In the genomic region with DNA sequence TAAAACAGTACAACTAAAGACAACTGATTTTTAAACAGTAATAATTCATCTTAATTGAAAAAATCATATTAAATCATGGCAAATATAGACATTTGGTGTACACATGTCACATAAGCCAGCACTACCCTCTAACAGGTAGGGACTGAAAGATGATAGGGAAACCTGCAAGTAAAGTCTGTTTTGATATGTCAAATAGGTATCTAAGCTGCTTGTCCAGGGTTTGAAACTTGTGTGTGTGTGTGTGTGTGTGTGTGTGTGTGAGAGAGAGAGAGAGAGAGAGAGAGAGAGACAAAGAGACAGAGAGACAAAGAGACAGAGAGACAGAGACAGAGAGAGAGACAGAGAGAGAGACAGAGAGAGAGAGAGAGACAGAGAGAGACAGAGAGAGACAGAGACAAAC, we compare ENCODE assay signal across 8 mouse cellular contexts. TPM values are rescaled to one million over a fixed set of nuclear protein-coding genes. Genes with fewer than 3 reads are reported as not detected.
DNase-seq lines count a peak whose midpoint lies in the region; ATAC-seq and TF ChIP-seq lines count a peak whose summit lies in the region.
"Not testable (repeated sequence)": the region's sequence is repeated elsewhere in the genome, so short reads cannot be mapped to it uniquely, and the experiment has no call there.
"Had no signal": no experiment of that assay in that cellular context is flagged by ENCODE, and none has a peak within 500 bp of the region (broad histone marks: within the 10 kb centered on the region; RNA-seq: fewer than 3 reads in every experiment).

No protein-coding gene starts in this region.

- not testable (repeated sequence) for TF ChIP-seq CTCF in bone marrow macrophage, adult 2 months (IDR thresholded peaks at IDR 0.05; ENCODE audit: low read depth, low read length); lung, embryonic 14.5 days (IDR thresholded peaks at IDR 0.05; ENCODE audit: low read depth); midbrain, postnatal 0 days (IDR thresholded peaks at IDR 0.05)

- H3K4me3 ChIP-seq in bone marrow macrophage, adult 2 months (ENCODE audit: insufficient read depth, low read length), result peak overlapping the region; percentile 67
- H3K4me3 ChIP-seq in forebrain, embryonic 10.5 days, result peak overlapping the region; percentile 70
- peak overlapping the region; percentile 70 for H3K4me3 ChIP-seq in heart, embryonic 13.5 days
- peak overlapping the region; percentile 51 for H3K4me3 ChIP-seq in limb, embryonic 11.5 days (ENCODE audit: low read depth, low read length)
- H3K4me3 ChIP-seq in lung, embryonic 14.5 days (ENCODE audit: low read depth, low read length), result peak overlapping the region; percentile 49
- H3K4me3 ChIP-seq in midbrain, postnatal 0 days (ENCODE audit: low read depth, low read length), result peak overlapping the region; percentile 53

- peak overlapping the region; percentile 88 for H3K9ac ChIP-seq in heart, embryonic 13.5 days
- H3K9ac ChIP-seq in limb, embryonic 11.5 days (ENCODE audit: low read length), result peak overlapping the region; percentile 69
- H3K9ac ChIP-seq in lung, embryonic 14.5 days, result peak overlapping the region; percentile 74
- peak overlapping the region; percentile 64 for H3K9ac ChIP-seq in midbrain, postnatal 0 days (replicated peaks; ENCODE audit: low read length, poor library complexity, severe bottlenecking)

- H3K4me2 ChIP-seq in heart, embryonic 13.5 days, result peak overlapping the region; percentile 83
- H3K4me2 ChIP-seq in limb, embryonic 11.5 days (ENCODE audit: low read depth, severe bottlenecking), result peak overlapping the region; percentile 30; the same call in 1 of the 2 replicates
- peak overlapping the region; percentile 69 for H3K4me2 ChIP-seq in lung, embryonic 14.5 days
- peak overlapping the region; percentile 86 for H3K4me2 ChIP-seq in midbrain, postnatal 0 days (ENCODE audit: low read depth, low read length, poor library complexity, severe bottlenecking)

- not testable (repeated sequence) for ATAC-seq in heart, embryonic 13.5 days (ENCODE audit: extremely low read depth, insufficient number of reproducible peaks, low FRiP score, low TSS enrichment); limb, embryonic 11.5 days (ENCODE audit: insufficient number of reproducible peaks, low FRiP score, low TSS enrichment, low read depth)
- ATAC-seq in lung, embryonic 14.5 days (ENCODE audit: insufficient read depth), result peak; percentile 50; the same call in 1 of the 2 replicates
- ATAC-seq in midbrain, postnatal 0 days (ENCODE audit: low FRiP score), result peak; percentile 55; the same call in 1 of the 2 replicates

- H3K27ac ChIP-seq in bone marrow macrophage, adult 2 months (ENCODE audit: insufficient read depth, low read depth, low read length); heart, embryonic 13.5 days (replicated peaks); limb, embryonic 11.5 days (replicated peaks; ENCODE audit: low read depth, low read length); lung, embryonic 14.5 days (ENCODE audit: low read depth); midbrain, postnatal 0 days (ENCODE audit: low read depth, low read length): not testable (repeated sequence)
- peak overlapping the region; percentile 92 for H3K27ac ChIP-seq in forebrain, embryonic 10.5 days

- not testable (repeated sequence) for DNase-seq in forebrain, embryonic 10.5 days (ENCODE audit: extremely low spot score, low spot score); limb, embryonic 11.5 days (ENCODE audit: low spot score); lung, embryonic 14.5 days; midbrain, postnatal 0 days (ENCODE audit: low spot score)
- peak; percentile 26 for DNase-seq in induced T-regulatory cell, adult 2 months (ENCODE audit: low read depth)

- not testable (repeated sequence) for H3K4me1 ChIP-seq in bone marrow macrophage, adult 2 months (ENCODE audit: control insufficient read depth, insufficient read depth, low read length); limb, embryonic 11.5 days (ENCODE audit: control insufficient read depth, insufficient read depth, low read length); lung, embryonic 14.5 days (ENCODE audit: insufficient read depth); midbrain, postnatal 0 days (ENCODE audit: insufficient read depth, low read length)
- peaks cover 19% of the 10 kb centered on the region for H3K4me1 ChIP-seq in forebrain, embryonic 10.5 days
- H3K4me1 ChIP-seq in heart, embryonic 13.5 days, result peaks cover 12% of the 10 kb centered on the region

- H3K9me3 ChIP-seq in forebrain, embryonic 10.5 days; heart, embryonic 13.5 days; limb, embryonic 11.5 days (ENCODE audit: control insufficient read depth, low read length); lung, embryonic 14.5 days (ENCODE audit: low read depth, low read length); midbrain, postnatal 0 days (ENCODE audit: low read length): not testable (repeated sequence)

- H3K36me3 ChIP-seq in forebrain, embryonic 10.5 days (replicated peaks); heart, embryonic 13.5 days; limb, embryonic 11.5 days (ENCODE audit: control insufficient read depth, insufficient read depth, low read length); lung, embryonic 14.5 days (ENCODE audit: insufficient read depth); midbrain, postnatal 0 days (ENCODE audit: insufficient read depth, low read length): not testable (repeated sequence)

- TF ChIP-seq POLR2A in bone marrow macrophage, adult 2 months (IDR thresholded peaks at IDR 0.05; ENCODE audit: borderline replicate concordance, low read depth, low read length), result not testable (repeated sequence)

- H3K27me3 ChIP-seq in forebrain, embryonic 10.5 days (ENCODE audit: poor library complexity, severe bottlenecking); heart, embryonic 13.5 days (replicated peaks); limb, embryonic 11.5 days (ENCODE audit: control insufficient read depth, insufficient read depth, low read length); lung, embryonic 14.5 days (ENCODE audit: insufficient read depth, low read length); midbrain, postnatal 0 days (ENCODE audit: insufficient read depth, low read length): not testable (repeated sequence)

RNA-seq across cellular contexts. Expression of a gene that starts 0.5 kb away (rescaled TPM):
- 8.1 and 8.5 TPM in 2 replicates for polyA plus RNA-seq in bone marrow macrophage, adult 2 months (2012; ENCODE audit: insufficient read depth, insufficient read length, missing spikeins)
- polyA plus RNA-seq in forebrain, embryonic 10.5 days (2016; fragmentation: Nextera tagmentation; extraction: Ambion mirVana), result 33.8 and 36.2 TPM in 2 replicates
- 29.8 and 31.8 TPM in 2 replicates for polyA plus RNA-seq in heart, embryonic 13.5 days (2015; fragmentation: Nextera tagmentation; extraction: Ambion mirVana)
- 47.7 and 50.1 TPM in 2 replicates for polyA plus RNA-seq in limb, embryonic 11.5 days (2014; fragmentation: Nextera tagmentation; extraction: Ambion mirVana)
- 51.7 and 53.1 TPM in 2 replicates for polyA plus RNA-seq in lung, embryonic 14.5 days (2014; fragmentation: Nextera tagmentation; extraction: Ambion mirVana)
- 0.71 and 1.3 TPM in 2 replicates for total RNA-seq in midbrain, postnatal 0 days (2014; rRNA removed)
- polyA plus RNA-seq in midbrain, postnatal 0 days (2015; fragmentation: Nextera tagmentation; extraction: Ambion mirVana), result 0.70 and 1.0 TPM in 2 replicates
- total RNA-seq: left cerebral cortex, adult 18-20 months had no signal

Comparison
In these comparisons a context has a peak if more than half of its experiments do, and no peak if none do; other contexts are left out.
1. H3K4me2 ChIP-seq: peak in every context shown above with its lines; median percentile 86 in midbrain, postnatal 0 days; 83 in heart, embryonic 13.5 days; 69 in lung, embryonic 14.5 days; 30 in limb, embryonic 11.5 days.